Mouse (Mus musculus): Measurements from ENCODE around the gene Abi2. TPM values are rescaled to one million over a fixed set of nuclear protein-coding genes. Genes with fewer than 3 reads are reported as not detected.

Gene Abi2
- polyA plus RNA-seq, 1 experiment = 2.1 TPM

DNA sequence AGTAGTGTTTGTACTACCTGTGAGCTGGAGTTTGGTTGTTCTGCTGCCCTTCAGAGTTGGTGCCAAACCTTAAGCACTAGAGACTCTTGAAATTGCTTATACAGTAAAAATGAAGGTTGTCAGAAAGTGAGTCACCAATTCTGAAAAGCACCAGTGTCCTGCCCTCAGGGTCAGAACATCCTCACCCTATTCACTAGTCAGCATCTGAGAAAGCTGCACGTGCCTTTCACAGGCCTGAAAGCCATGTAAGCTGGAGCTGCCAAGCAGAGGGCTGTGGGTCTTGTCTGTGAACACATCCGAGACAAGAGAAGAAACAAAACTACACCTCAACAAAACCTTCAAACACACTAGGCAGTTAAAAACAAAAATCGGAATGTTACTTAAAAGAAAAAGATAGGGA is 76.2 kb downstream of the Abi2 start:
- Histone ChIP-seq H3K4me3 (ENCODE audit: extremely low read depth, insufficient read depth, insufficient read length) (no peak overlapping the region), H3K27me3 (ENCODE audit: control insufficient read depth, insufficient read depth, low read length) (no peaks in the 10 kb centered on the region), H3K36me3 (ENCODE audit: control insufficient read depth, insufficient read depth, low read length) (no peaks in the 10 kb centered on the region), H3K4me1 (ENCODE audit: control insufficient read depth, insufficient read depth, insufficient read length) (no peaks in the 10 kb centered on the region; the same call in 1 of the 2 replicates), H3K27ac (ENCODE audit: insufficient read depth, low read length) (no peak overlapping the region)
- 80% methylated on average over 3 of the region's 3 CpGs for WGBS
- DNase-seq (ENCODE audit: low read depth in 1 of 2, low spot score in 2 of 2) = no peak
- no peak for TF ChIP-seq CTCF (IDR thresholded peaks at IDR 0.05; ENCODE audit: extremely low read depth, insufficient read depth, insufficient read length, insufficient replicate concordance)
- TF ChIP-seq POLR2A (IDR thresholded peaks at IDR 0.05; ENCODE audit: low read depth, low read length) = no peak

DNA sequence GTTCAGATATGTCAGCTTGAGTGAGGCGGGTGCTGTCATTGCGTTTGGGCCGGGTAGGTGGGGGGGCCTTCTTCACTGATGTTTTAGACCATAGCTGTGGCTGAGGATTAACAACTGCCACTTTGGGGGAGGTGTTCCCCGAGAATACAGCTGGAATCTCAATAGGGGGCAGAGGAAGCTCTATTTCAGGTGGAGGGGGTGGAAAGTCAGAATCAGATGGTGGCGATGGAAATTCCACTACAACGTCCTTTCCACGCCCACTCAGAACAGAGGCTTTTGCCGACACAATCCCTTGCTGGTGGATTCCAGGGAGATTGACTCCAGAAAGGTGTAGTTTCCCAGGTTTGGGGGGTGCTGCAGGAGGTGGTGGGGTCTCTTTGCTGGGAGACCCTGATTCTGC is 79.2 kb downstream of the Abi2 start:
- TF ChIP-seq POLR2A (IDR thresholded peaks at IDR 0.05; ENCODE audit: low read depth, low read length) (no peak), CTCF (IDR thresholded peaks at IDR 0.05; ENCODE audit: extremely low read depth, insufficient read depth, insufficient read length, insufficient replicate concordance) (no peak)
- no peak overlapping the region for H3K4me3 ChIP-seq (ENCODE audit: extremely low read depth, insufficient read depth, insufficient read length)
- WGBS = 89% methylated on average over 8 of the region's 8 CpGs
- DNase-seq (ENCODE audit: low read depth in 1 of 2, low spot score in 2 of 2) = no peak
- H3K4me1 ChIP-seq (ENCODE audit: control insufficient read depth, insufficient read depth, insufficient read length) = no peaks in the 10 kb centered on the region; the same call in 1 of the 2 replicates
- no peak overlapping the region for H3K27ac ChIP-seq (ENCODE audit: insufficient read depth, low read length)
- H3K27me3 ChIP-seq (ENCODE audit: control insufficient read depth, insufficient read depth, low read length) = no peaks in the 10 kb centered on the region
- H3K36me3 ChIP-seq (ENCODE audit: control insufficient read depth, insufficient read depth, low read length) = no peaks in the 10 kb centered on the region

DNA sequence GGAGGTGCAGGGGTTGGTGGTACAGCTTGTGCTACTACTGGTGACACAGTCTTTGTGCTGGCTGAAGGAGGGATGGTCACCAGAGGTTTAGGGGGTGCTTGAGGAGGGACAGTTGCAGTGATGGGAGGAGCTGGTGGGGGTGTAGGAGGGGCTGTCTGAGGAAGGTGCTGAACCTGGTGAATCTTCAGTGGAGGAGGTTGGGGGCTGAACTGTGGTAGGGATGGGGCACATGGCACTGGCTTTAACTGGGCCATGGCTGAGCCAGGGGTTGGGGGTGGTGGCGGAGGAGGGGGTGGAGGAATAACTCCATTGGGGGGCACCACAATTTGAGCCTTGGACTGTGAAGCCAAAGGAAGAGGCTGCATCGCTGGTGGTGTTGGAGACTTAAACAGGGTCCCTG is 80.2 kb downstream of the Abi2 start:
- no peak overlapping the region for H3K4me3 ChIP-seq (ENCODE audit: extremely low read depth, insufficient read depth, insufficient read length)
- no peaks in the 10 kb centered on the region for H3K36me3 ChIP-seq (ENCODE audit: control insufficient read depth, insufficient read depth, low read length)
- DNase-seq (ENCODE audit: low read depth in 1 of 2, low spot score in 2 of 2) = no peak
- 94% methylated on average over 2 of the region's 2 CpGs for WGBS
- H3K27me3 ChIP-seq (ENCODE audit: control insufficient read depth, insufficient read depth, low read length) = no peaks in the 10 kb centered on the region
- no peak overlapping the region for H3K27ac ChIP-seq (ENCODE audit: insufficient read depth, low read length)
- TF ChIP-seq CTCF (IDR thresholded peaks at IDR 0.05; ENCODE audit: extremely low read depth, insufficient read depth, insufficient read length, insufficient replicate concordance) (no peak), POLR2A (IDR thresholded peaks at IDR 0.05; ENCODE audit: low read depth, low read length) (no peak)
- H3K4me1 ChIP-seq (ENCODE audit: control insufficient read depth, insufficient read depth, insufficient read length) = no peaks in the 10 kb centered on the region; the same call in 1 of the 2 replicates

DNA sequence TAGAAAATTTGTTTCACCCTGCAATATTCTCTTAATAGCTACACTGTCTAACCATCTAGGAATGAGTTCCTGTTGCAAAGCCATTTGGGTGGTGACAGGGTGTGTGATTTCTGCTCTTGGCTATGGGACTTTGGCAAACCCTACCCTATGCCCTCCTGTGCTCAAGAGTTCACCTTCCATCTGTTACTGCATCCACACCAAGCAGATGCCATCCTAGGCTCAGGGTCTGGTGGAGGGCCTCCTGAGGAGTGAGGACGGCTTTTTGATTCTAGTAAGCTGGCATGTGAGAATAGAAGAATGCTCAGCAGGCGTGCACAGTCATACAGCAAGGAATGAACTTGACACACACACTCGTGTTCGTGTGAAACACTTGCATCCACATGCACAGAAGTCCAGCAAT is 81.1 kb downstream of the Abi2 start:
- Histone ChIP-seq H3K4me1 (ENCODE audit: control insufficient read depth, insufficient read depth, insufficient read length) (no peaks in the 10 kb centered on the region), H3K27me3 (ENCODE audit: control insufficient read depth, insufficient read depth, low read length) (no peaks in the 10 kb centered on the region), H3K27ac (ENCODE audit: insufficient read depth, low read length) (no peak overlapping the region), H3K36me3 (ENCODE audit: control insufficient read depth, insufficient read depth, low read length) (no peaks in the 10 kb centered on the region), H3K4me3 (ENCODE audit: extremely low read depth, insufficient read depth, insufficient read length) (no peak overlapping the region)
- 94% methylated on average over 4 of the region's 4 CpGs for WGBS
- DNase-seq (ENCODE audit: low read depth in 1 of 2, low spot score in 2 of 2) = no peak
- TF ChIP-seq CTCF (IDR thresholded peaks at IDR 0.05; ENCODE audit: extremely low read depth, insufficient read depth, insufficient read length, insufficient replicate concordance) (no peak), POLR2A (IDR thresholded peaks at IDR 0.05; ENCODE audit: low read depth, low read length) (no peak)

DNA sequence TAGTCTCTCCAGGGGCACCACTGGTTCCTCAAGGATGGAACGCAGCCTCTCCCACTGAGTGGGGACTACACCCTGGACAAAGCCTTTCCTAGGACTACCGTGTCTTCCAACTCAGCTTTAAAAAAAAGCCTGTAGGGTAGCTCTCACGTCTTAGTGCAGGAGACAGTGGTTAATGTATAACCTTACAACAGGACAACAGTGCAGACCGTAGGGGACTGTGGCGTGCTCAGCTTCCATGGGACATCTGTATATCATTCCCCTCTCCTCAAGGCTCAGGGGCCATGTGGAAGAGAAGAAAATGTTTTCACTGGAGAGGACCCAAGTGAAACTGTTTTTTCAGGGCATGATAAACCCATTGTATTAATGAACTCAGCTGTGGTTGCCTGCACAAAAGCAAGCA is 83.0 kb downstream of the Abi2 start:
- Histone ChIP-seq H3K27ac (ENCODE audit: insufficient read depth, low read length) (no peak overlapping the region), H3K4me3 (ENCODE audit: extremely low read depth, insufficient read depth, insufficient read length) (no peak overlapping the region), H3K4me1 (ENCODE audit: control insufficient read depth, insufficient read depth, insufficient read length) (no peaks in the 10 kb centered on the region), H3K36me3 (ENCODE audit: control insufficient read depth, insufficient read depth, low read length) (no peaks in the 10 kb centered on the region), H3K27me3 (ENCODE audit: control insufficient read depth, insufficient read depth, low read length) (no peaks in the 10 kb centered on the region)
- TF ChIP-seq CTCF (IDR thresholded peaks at IDR 0.05; ENCODE audit: extremely low read depth, insufficient read depth, insufficient read length, insufficient replicate concordance) (no peak), POLR2A (IDR thresholded peaks at IDR 0.05; ENCODE audit: low read depth, low read length) (no peak)
- DNase-seq (ENCODE audit: low read depth in 1 of 2, low spot score in 2 of 2) = no peak
- WGBS = 94% methylated on average over 5 of the region's 5 CpGs

DNA sequence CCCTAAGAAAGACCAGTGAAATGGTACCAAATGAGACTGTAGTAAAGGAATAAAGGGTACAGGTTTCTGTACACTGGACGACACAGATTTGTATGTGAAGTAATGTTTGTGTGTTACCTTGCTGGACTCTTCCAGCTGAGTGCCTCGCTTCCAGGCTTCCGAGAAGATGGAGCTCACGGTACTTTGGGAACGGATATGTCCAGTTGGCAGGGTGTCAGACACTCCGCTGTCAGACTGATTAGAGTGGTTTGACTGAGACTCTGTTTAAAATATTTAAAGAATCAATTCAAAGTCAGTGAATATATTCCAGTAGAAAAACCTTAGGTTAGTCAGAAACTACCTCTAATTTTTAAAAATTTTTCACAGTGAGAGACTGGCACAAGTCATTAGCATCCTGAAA is 84.0 kb downstream of the Abi2 start:
- DNase-seq (ENCODE audit: low read depth in 1 of 2, low spot score in 2 of 2) = no peak
- TF ChIP-seq CTCF (IDR thresholded peaks at IDR 0.05; ENCODE audit: extremely low read depth, insufficient read depth, insufficient read length, insufficient replicate concordance) (no peak), POLR2A (IDR thresholded peaks at IDR 0.05; ENCODE audit: low read depth, low read length) (no peak)
- H3K27me3 ChIP-seq (ENCODE audit: control insufficient read depth, insufficient read depth, low read length) = no peaks in the 10 kb centered on the region
- WGBS = 90% methylated on average over 6 of the region's 6 CpGs
- no peak overlapping the region for H3K27ac ChIP-seq (ENCODE audit: insufficient read depth, low read length)
- H3K4me3 ChIP-seq (ENCODE audit: extremely low read depth, insufficient read depth, insufficient read length) = no peak overlapping the region
- no peaks in the 10 kb centered on the region for H3K36me3 ChIP-seq (ENCODE audit: control insufficient read depth, insufficient read depth, low read length)
- no peaks in the 10 kb centered on the region for H3K4me1 ChIP-seq (ENCODE audit: control insufficient read depth, insufficient read depth, insufficient read length)

DNA sequence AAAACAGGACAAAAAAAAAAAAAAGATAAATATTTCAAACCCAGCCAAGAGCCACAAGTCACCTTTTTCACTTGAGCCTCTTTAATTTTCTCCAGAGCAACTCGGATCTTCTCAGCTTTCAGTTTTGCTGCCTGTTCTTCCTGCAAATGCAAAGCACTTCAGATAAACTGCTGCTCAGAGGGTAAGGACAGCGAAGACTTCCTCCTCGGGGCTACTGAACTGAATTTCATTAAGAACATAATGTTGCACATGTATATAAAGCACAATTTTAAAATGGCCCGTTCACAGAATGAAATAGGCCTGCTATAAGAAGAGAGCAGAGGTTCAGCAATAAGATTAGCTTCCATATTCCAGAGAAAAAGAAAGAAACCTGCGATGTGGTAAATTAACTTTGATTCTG is 94.0 kb downstream of the Abi2 start:
- TF ChIP-seq CTCF (IDR thresholded peaks at IDR 0.05; ENCODE audit: extremely low read depth, insufficient read depth, insufficient read length, insufficient replicate concordance) = no peak
- no peaks in the 10 kb centered on the region for H3K4me1 ChIP-seq (ENCODE audit: control insufficient read depth, insufficient read depth, insufficient read length)
- WGBS = 24% methylated on average over 5 of the region's 5 CpGs

More for the DNA sequence above, 94.0 kb downstream of the Abi2 start:
- Histone ChIP-seq H3K27ac (ENCODE audit: insufficient read depth, low read length) (no peak overlapping the region), H3K27me3 (ENCODE audit: control insufficient read depth, insufficient read depth, low read length) (no peaks in the 10 kb centered on the region), H3K4me3 (ENCODE audit: extremely low read depth, insufficient read depth, insufficient read length) (no peak overlapping the region), H3K36me3 (ENCODE audit: control insufficient read depth, insufficient read depth, low read length) (no peaks in the 10 kb centered on the region)
- DNase-seq (ENCODE audit: low read depth in 1 of 2, low spot score in 2 of 2) = no peak
